Mouse (Mus musculus): ENCODE measurements at regions not wholly inside any gene's neighbourhood (a gene's known extent, or its start where the extent isn't known, plus 50 kb on each side); places are given as distances from the start of the nearest gene placed in this dataset.

DNA sequence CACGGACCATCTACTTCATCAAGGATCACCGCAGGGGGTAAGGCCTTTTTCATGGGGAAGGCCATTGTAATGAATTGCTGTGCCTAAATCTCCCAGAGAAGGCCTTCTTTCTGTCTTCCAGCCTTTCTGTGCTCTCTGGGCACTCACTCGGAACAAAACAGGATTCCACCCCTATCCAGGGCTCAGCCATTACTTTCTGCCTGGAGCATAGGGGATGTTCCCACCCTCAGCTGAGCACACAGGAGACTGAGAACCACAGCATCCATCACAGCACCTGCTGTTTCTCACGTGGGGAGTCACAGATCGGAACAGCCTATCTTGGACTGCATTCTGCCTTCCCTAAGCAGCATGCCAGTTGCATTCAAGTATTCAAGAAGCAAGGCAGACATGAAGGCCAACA is 4071.8 kb upstream of the Gm7489 start:
- no peak for DNase-seq (ENCODE audit: low read depth, low spot score)

DNA sequence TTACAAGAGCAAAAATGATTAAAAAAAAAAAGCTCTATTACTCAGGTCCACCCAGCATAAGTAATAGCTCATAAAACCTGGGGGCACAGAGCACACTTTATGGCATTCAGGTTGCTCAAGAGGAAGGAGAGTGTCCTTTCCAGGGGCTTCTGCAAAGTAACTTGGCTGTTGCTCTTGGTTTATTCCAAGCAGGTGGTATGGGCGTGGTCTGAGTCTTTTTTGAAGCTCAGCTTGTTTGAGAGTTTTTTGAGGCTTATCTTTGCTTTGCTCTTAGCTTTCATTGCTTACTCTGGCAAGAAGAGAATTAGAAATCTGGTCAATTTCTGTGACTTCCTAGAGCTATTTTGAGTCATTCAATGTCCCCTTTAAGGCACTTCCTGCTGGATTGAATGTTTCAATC is 4024.4 kb upstream of the Gm7489 start:
- no peak for DNase-seq (ENCODE audit: low read depth, low spot score)

- peak; percentile 1 for DNase-seq (ENCODE audit: low read depth, low spot score)
These were observed 4010.2 kb upstream of the Gm7489 start for GRCm38 (mm10) chr15:49874555-49874954.

DNA sequence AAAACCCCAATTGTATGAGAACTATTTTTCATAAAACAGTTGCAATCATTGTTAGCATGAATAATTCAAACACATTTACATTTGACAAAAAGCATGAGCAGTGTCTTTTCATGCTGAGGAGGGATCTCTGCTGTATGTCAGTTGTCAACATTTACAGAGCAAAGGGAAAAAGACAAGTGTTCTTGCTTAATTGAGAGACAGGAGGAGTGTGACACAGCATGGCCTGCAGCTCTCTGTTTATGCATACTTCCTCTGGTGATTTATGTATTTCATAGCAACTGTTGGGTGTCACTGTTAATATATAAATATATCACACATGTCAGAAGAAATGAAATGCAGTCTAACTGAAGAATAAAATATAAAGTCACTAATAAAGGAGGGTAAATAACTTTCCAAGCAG is 3998.8 kb upstream of the Gm7489 start:
- DNase-seq (ENCODE audit: low read depth, low spot score): no peak

- no peak for DNase-seq (ENCODE audit: low read depth, low spot score)
These were observed 3988.7 kb upstream of the Gm7489 start for GRCm38 (mm10) chr15:49896045-49896444.

GRCm38 (mm10) chr15:49898783-49899182 is 3985.9 kb upstream of the Gm7489 start:
- no peak for DNase-seq (ENCODE audit: low read depth, low spot score)

- peak; percentile 16 for DNase-seq (ENCODE audit: low read depth, low spot score)
These were observed 3984.9 kb upstream of the Gm7489 start for GRCm38 (mm10) chr15:49899782-49900181.
